Mouse (Mus musculus) right cerebral cortex, postnatal 36 days (tissue): ENCODE measurements at regions not wholly inside any gene's neighbourhood (a gene's known extent, or its start where the extent isn't known, plus 50 kb on each side); places are given as distances from the start of the nearest gene placed in this dataset.

ENCODE experiments used
- DNase-seq, 2 experiments: peaks; one replicate each; pipeline ENCODE4 v3.0.0; 2022; ENCODE audit warnings: low spot score in 2 of 2, mixed read lengths in 1 of 2

GRCm38 (mm10) chr2:21267149-21267761 lies 61.7 kb downstream of the Thnsl1 start:
- no peak for DNase-seq

GRCm38 (mm10) chr2:21269989-21270846 lies 64.7 kb downstream of the Thnsl1 start:
- DNase-seq = no peak

- no peak for DNase-seq
Observed at GRCm38 (mm10) chr2:21273416-21273815, 67.9 kb downstream of the Thnsl1 start.

- DNase-seq = no peak
Observed at GRCm38 (mm10) chr2:21275315-21275714, 69.8 kb downstream of the Thnsl1 start.

DNA sequence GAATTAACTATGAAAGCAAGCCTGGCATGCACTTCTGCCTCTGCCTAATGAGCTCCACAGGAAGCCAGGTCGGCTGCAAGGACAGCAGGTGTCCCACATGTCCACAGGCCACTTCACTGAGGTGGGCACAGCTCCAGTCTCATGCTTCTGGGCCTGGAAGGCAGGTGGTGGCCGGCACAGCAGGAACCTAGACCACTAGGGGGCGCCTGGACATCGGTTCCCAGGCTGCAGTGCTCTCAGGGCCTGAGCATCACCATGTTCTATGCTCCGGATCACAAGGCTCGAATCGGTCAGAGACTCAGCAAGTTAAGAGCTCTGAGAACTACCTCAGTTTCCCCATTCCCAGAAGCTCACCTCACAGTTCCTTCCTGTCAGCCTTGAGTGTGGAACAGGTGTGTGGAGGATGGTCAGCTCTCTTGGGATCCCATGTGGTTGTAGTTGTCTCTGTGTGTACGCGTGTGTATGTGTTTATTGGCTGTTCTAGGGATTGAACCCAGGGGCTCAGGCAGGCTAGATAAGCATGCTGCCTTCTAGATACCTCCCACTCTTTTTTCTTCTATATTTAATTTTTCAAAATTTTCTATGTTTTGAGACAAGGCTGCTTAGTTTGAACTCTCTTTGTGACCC lies 75.4 kb downstream of the Thnsl1 start:
- peak; percentile 77 to 80 for DNase-seq

DNA sequence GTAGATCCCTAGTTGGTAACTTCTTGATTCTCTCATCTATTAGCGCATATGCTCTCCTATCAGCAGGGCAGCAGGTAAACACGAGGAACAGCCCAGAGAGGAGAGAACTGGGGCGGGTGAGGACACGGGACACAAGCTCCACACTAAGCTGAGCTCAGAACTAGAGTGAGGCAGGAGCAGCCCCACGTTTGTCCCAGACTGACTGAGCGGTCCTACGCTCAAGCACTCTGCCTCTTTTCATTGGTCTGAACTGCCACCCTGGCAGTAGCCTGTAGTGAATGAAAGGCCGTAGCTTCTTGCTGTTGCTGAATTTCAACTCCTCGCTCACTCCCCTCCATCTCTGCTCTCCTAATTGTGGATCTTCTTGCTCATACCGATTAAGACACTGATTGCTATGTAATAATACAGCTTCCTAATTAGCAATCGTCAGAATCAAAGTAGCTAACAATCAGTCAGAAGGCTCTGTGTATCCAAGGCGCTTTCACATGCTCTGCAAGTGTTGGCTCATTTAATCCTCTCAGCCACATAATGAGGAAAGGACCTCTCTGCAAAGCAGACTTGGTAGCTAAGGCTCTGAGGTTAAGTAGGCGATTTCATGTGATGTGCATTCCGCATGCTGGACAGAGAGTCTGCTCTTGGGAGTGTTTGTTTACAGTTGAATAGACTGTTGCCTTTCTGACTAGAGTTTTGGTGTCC lies 77.1 kb downstream of the Thnsl1 start:
- DNase-seq = no peak

DNA sequence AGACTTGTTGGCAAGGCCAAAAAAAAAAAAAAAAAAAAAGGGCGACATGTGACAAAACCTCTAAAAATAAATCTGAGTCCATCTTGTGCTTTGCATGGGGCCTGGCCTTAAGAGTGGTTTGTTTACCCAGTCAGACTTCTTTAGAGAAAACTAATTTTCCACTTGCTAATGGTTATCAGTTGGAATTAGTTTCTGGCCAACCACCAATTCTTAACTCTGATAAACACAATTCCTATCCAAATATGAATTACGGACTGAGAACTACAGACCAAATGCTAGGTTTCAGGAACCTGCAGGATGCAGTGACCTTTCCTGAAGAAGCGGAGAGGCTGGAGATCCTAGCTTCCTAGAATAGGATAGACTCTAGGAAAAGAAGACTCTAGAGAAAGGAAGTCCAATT lies 79.4 kb downstream of the Thnsl1 start:
- DNase-seq = no peak

DNA sequence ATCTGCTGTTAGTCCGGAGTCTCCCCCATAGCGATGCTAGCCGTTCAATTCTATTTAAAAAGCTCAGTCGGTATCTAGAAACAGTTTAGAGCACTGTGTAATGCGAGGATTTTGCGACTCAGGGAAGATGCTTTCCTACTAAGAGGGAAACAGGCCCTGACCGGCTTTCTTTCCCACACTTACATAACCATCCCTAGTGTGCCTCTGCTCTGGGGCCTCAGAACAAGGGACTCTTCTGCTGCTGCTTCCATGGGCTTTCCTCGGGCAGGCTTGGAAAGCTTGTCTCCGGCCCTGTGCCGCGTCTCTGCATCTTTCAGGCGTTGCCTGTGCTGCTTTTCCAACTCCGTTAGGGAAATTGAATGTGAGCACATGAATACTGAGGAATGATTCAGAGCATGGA lies 79.6 kb upstream of the Gpr158 start:
- DNase-seq = no peak

DNA sequence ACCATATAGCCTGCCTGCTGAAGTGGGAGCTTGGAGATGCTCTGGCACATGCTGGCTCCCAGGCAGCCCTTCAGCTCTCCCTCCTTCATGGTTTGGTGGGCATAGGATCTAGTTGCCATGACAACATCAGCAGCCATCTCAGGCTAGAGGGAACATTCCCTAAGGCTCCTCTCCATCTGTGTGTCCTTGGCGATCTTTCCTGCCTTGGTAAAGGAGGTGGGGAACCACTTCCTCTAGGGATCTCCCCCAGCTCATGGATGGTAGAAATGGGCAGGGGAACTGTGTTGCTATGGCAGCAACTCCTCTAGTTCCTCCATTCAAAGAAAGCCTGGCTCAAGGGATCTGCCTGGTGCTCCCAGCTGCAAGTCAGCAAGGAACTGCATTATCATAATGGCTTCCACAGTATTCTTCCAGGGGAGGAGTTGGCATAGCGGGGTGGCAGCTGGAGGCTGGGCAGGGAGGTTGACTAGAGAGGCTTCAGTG lies 74.6 kb upstream of the Gpr158 start:
- DNase-seq = peak; percentile 20 to 32

DNA sequence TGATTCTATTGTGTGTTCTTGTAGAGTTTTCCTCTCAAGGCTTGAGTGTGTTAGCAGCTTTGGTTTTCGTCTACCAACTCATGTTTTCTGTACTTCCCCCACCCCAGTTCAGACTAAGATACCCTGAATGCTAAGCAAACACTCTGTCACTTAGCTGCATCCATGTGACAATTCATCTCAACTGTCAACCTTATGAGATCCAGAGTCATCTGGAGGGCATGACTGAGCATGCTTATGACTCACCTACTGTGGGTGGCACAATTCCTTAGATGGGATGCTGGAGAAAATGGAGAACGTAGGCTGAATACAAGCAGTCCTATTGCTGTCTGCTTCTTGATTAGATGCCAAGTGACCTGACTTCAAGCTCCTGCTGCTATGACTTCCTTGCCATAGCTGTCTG lies 73.3 kb upstream of the Gpr158 start:
- no peak for DNase-seq

- no peak for DNase-seq
Observed at GRCm38 (mm10) chr2:21299681-21300080, 67.7 kb upstream of the Gpr158 start.
